Mouse (Mus musculus): ENCODE measurements around the gene Cyp2u1. TPM values are rescaled to one million over a fixed set of nuclear protein-coding genes. Genes with fewer than 3 reads are reported as not detected.

The Cyp2u1 gene
- polyA plus RNA-seq, 1 experiment from 2014 or later, result 6.4 TPM

GRCm38 (mm10) chr3:131317126-131317525, 14.1 kb upstream of the Cyp2u1 start:
- Histone ChIP-seq H3K27ac (replicated peaks; ENCODE audit: low read depth, low read length) (no peak overlapping the region), H3K36me3 (ENCODE audit: control insufficient read depth, insufficient read depth, low read length) (no peaks in the 10 kb centered on the region), H3K27me3 (ENCODE audit: control insufficient read depth, insufficient read depth, low read length) (no peaks in the 10 kb centered on the region), H3K4me1 (ENCODE audit: control insufficient read depth, insufficient read depth, low read length) (no peaks in the 10 kb centered on the region), H3K4me2 (ENCODE audit: low read length) (no peak overlapping the region), H3K9ac (replicated peaks; ENCODE audit: low read length) (no peak overlapping the region), H3K9me3 (ENCODE audit: control insufficient read depth, low read length) (no peaks in the 10 kb centered on the region), H3K4me3 (replicated peaks; ENCODE audit: low read depth, low read length) (no peak overlapping the region)
- 97% methylated on average over 1 of the region's 1 CpGs for WGBS
- no peak for ATAC-seq (ENCODE audit: low FRiP score, low TSS enrichment)
- DNase-seq, result no peak

GRCm38 (mm10) chr3:131315957-131316510, 13.0 kb upstream of the Cyp2u1 start:
- WGBS, result 45% methylated on average over 4 of the region's 4 CpGs
- H3K4me2 ChIP-seq (ENCODE audit: low read length), result no peak overlapping the region
- H3K4me3 ChIP-seq (replicated peaks; ENCODE audit: low read depth, low read length), result no peak overlapping the region
- no peaks in the 10 kb centered on the region for H3K4me1 ChIP-seq (ENCODE audit: control insufficient read depth, insufficient read depth, low read length)
- no peaks in the 10 kb centered on the region for H3K9me3 ChIP-seq (ENCODE audit: control insufficient read depth, low read length)
- H3K36me3 ChIP-seq (ENCODE audit: control insufficient read depth, insufficient read depth, low read length), result no peaks in the 10 kb centered on the region
- H3K27me3 ChIP-seq (ENCODE audit: control insufficient read depth, insufficient read depth, low read length), result no peaks in the 10 kb centered on the region
- H3K27ac ChIP-seq (replicated peaks; ENCODE audit: low read depth, low read length), result no peak overlapping the region
- DNase-seq (no peak), ATAC-seq (ENCODE audit: low FRiP score, low TSS enrichment) (no peak; the same call in 1 of the 2 replicates)
- no peak overlapping the region for H3K9ac ChIP-seq (replicated peaks; ENCODE audit: low read length)

GRCm38 (mm10) chr3:131312340-131312739, 9.3 kb upstream of the Cyp2u1 start:
- H3K9me3 ChIP-seq (ENCODE audit: control insufficient read depth, low read length), result peaks cover 7% of the 10 kb centered on the region; the same call in 1 of the 2 replicates
- H3K36me3 ChIP-seq (ENCODE audit: control insufficient read depth, insufficient read depth, low read length), result no peaks in the 10 kb centered on the region
- ATAC-seq (ENCODE audit: low FRiP score, low TSS enrichment) (no peak), DNase-seq (no peak)
- H3K27me3 ChIP-seq (ENCODE audit: control insufficient read depth, insufficient read depth, low read length), result no peaks in the 10 kb centered on the region
- WGBS, result 93% methylated on average over 9 of the region's 9 CpGs
- H3K27ac ChIP-seq (replicated peaks; ENCODE audit: low read depth, low read length), result no peak overlapping the region
- H3K4me2 ChIP-seq (ENCODE audit: low read length), result no peak overlapping the region
- no peaks in the 10 kb centered on the region for H3K4me1 ChIP-seq (ENCODE audit: control insufficient read depth, insufficient read depth, low read length)
- no peak overlapping the region for H3K4me3 ChIP-seq (replicated peaks; ENCODE audit: low read depth, low read length)
- H3K9ac ChIP-seq (replicated peaks; ENCODE audit: low read length), result no peak overlapping the region

- ATAC-seq (ENCODE audit: low FRiP score, low TSS enrichment), result no peak
- no peaks in the 10 kb centered on the region for H3K27me3 ChIP-seq (ENCODE audit: control insufficient read depth, insufficient read depth, low read length)
- DNase-seq, result no peak
- no peak overlapping the region for H3K9ac ChIP-seq (replicated peaks; ENCODE audit: low read length)
- H3K36me3 ChIP-seq (ENCODE audit: control insufficient read depth, insufficient read depth, low read length), result no peaks in the 10 kb centered on the region
- H3K27ac ChIP-seq (replicated peaks; ENCODE audit: low read depth, low read length), result no peak overlapping the region
- 90% methylated on average over 4 of the region's 4 CpGs for WGBS
- H3K4me1 ChIP-seq (ENCODE audit: control insufficient read depth, insufficient read depth, low read length), result no peaks in the 10 kb centered on the region
- H3K4me3 ChIP-seq (replicated peaks; ENCODE audit: low read depth, low read length), result no peak overlapping the region
- H3K4me2 ChIP-seq (ENCODE audit: low read length), result no peak overlapping the region
- peaks cover 7% of the 10 kb centered on the region; the same call in 1 of the 2 replicates for H3K9me3 ChIP-seq (ENCODE audit: control insufficient read depth, low read length)
Observed at GRCm38 (mm10) chr3:131310572-131310971, 7.5 kb upstream of the Cyp2u1 start.

- Histone ChIP-seq H3K36me3 (ENCODE audit: control insufficient read depth, insufficient read depth, low read length) (no peaks in the 10 kb centered on the region), H3K9me3 (ENCODE audit: control insufficient read depth, low read length) (peaks cover 7% of the 10 kb centered on the region; the same call in 1 of the 2 replicates), H3K4me3 (replicated peaks; ENCODE audit: low read depth, low read length) (no peak overlapping the region), H3K4me1 (ENCODE audit: control insufficient read depth, insufficient read depth, low read length) (no peaks in the 10 kb centered on the region), H3K27me3 (ENCODE audit: control insufficient read depth, insufficient read depth, low read length) (no peaks in the 10 kb centered on the region), H3K4me2 (ENCODE audit: low read length) (no peak overlapping the region), H3K9ac (replicated peaks; ENCODE audit: low read length) (no peak overlapping the region), H3K27ac (replicated peaks; ENCODE audit: low read depth, low read length) (no peak overlapping the region)
- ATAC-seq (ENCODE audit: low FRiP score, low TSS enrichment), result no peak
- DNase-seq, result no peak
- WGBS, result 87% methylated on average over 3 of the region's 3 CpGs
Observed at GRCm38 (mm10) chr3:131307811-131308210, 4.8 kb upstream of the Cyp2u1 start.

GRCm38 (mm10) chr3:131306255-131306654, 3.2 kb upstream of the Cyp2u1 start:
- no peak overlapping the region for H3K4me2 ChIP-seq (ENCODE audit: low read length)
- 0 out of 2 replicates have a peak, but pooled peaks cover 5% of the 10 kb centered on the region for H3K4me1 ChIP-seq (ENCODE audit: control insufficient read depth, insufficient read depth, low read length)
- no peak overlapping the region for H3K4me3 ChIP-seq (replicated peaks; ENCODE audit: low read depth, low read length)
- no peak overlapping the region for H3K9ac ChIP-seq (replicated peaks; ENCODE audit: low read length)
- H3K27ac ChIP-seq (replicated peaks; ENCODE audit: low read depth, low read length), result no peak overlapping the region
- no peaks in the 10 kb centered on the region for H3K36me3 ChIP-seq (ENCODE audit: control insufficient read depth, insufficient read depth, low read length)
- DNase-seq (no peak), ATAC-seq (ENCODE audit: low FRiP score, low TSS enrichment) (no peak)
- no peaks in the 10 kb centered on the region for H3K27me3 ChIP-seq (ENCODE audit: control insufficient read depth, insufficient read depth, low read length)
- H3K9me3 ChIP-seq (ENCODE audit: control insufficient read depth, low read length), result peaks cover 7% of the 10 kb centered on the region; the same call in 1 of the 2 replicates
- WGBS, result 89% methylated on average over 7 of the region's 7 CpGs

GRCm38 (mm10) chr3:131303320-131303714, 290 bp upstream of the Cyp2u1 start:
- 0 out of 2 replicates have a peak, but pooled peaks cover 5% of the 10 kb centered on the region for H3K4me1 ChIP-seq (ENCODE audit: control insufficient read depth, insufficient read depth, low read length)
- H3K9ac ChIP-seq (replicated peaks; ENCODE audit: low read length), result peak overlapping the region; percentile 78; the same call in 1 of the 2 replicates
- ATAC-seq (ENCODE audit: low FRiP score, low TSS enrichment) (peak; percentile 28; the same call in 1 of the 2 replicates), DNase-seq (no peak)
- peak overlapping the region; percentile 86 for H3K4me3 ChIP-seq (replicated peaks; ENCODE audit: low read depth, low read length)
- H3K27me3 ChIP-seq (ENCODE audit: control insufficient read depth, insufficient read depth, low read length), result no peaks in the 10 kb centered on the region
- no peaks in the 10 kb centered on the region for H3K36me3 ChIP-seq (ENCODE audit: control insufficient read depth, insufficient read depth, low read length)
- H3K27ac ChIP-seq (replicated peaks; ENCODE audit: low read depth, low read length), result peak overlapping the region; percentile 82; the same call in 1 of the 2 replicates
- WGBS, result 21% methylated on average over 5 of the region's 5 CpGs
- H3K4me2 ChIP-seq (ENCODE audit: low read length), result peak overlapping the region; percentile 92
- H3K9me3 ChIP-seq (ENCODE audit: control insufficient read depth, low read length), result no peaks in the 10 kb centered on the region

GRCm38 (mm10) chr3:131299908-131300307, 3.1 kb downstream of the Cyp2u1 start:
- 8% methylated on average over 6 of the region's 6 CpGs for WGBS
- H3K9ac ChIP-seq (replicated peaks; ENCODE audit: low read length), result no peak overlapping the region
- no peaks in the 10 kb centered on the region for H3K9me3 ChIP-seq (ENCODE audit: control insufficient read depth, low read length)
- no peak overlapping the region for H3K4me2 ChIP-seq (ENCODE audit: low read length)
- no peak overlapping the region for H3K27ac ChIP-seq (replicated peaks; ENCODE audit: low read depth, low read length)
- H3K4me1 ChIP-seq (ENCODE audit: control insufficient read depth, insufficient read depth, low read length), result 0 out of 2 replicates have a peak, but pooled peaks cover 5% of the 10 kb centered on the region
- H3K27me3 ChIP-seq (ENCODE audit: control insufficient read depth, insufficient read depth, low read length), result no peaks in the 10 kb centered on the region
- DNase-seq (peak; percentile 83), ATAC-seq (ENCODE audit: low FRiP score, low TSS enrichment) (no peak)
- no peak overlapping the region for H3K4me3 ChIP-seq (replicated peaks; ENCODE audit: low read depth, low read length)
- H3K36me3 ChIP-seq (ENCODE audit: control insufficient read depth, insufficient read depth, low read length), result no peaks in the 10 kb centered on the region; the same call in 1 of the 2 replicates

- Histone ChIP-seq H3K27ac (replicated peaks; ENCODE audit: low read depth, low read length) (no peak overlapping the region), H3K36me3 (ENCODE audit: control insufficient read depth, insufficient read depth, low read length) (no peaks in the 10 kb centered on the region; the same call in 1 of the 2 replicates), H3K27me3 (ENCODE audit: control insufficient read depth, insufficient read depth, low read length) (no peaks in the 10 kb centered on the region), H3K9ac (replicated peaks; ENCODE audit: low read length) (no peak overlapping the region), H3K4me3 (replicated peaks; ENCODE audit: low read depth, low read length) (no peak overlapping the region), H3K9me3 (ENCODE audit: control insufficient read depth, low read length) (no peaks in the 10 kb centered on the region), H3K4me1 (ENCODE audit: control insufficient read depth, insufficient read depth, low read length) (0 out of 2 replicates have a peak, but pooled peaks cover 5% of the 10 kb centered on the region), H3K4me2 (ENCODE audit: low read length) (no peak overlapping the region)
- DNase-seq (no peak), ATAC-seq (ENCODE audit: low FRiP score, low TSS enrichment) (no peak)
- 86% methylated on average over 9 of the region's 9 CpGs for WGBS
Observed at GRCm38 (mm10) chr3:131299078-131299477, 3.9 kb downstream of the Cyp2u1 start.
